Mouse (Mus musculus) lung, embryonic 14.5 days (tissue): ENCODE results near the gene Ltbp4. TPM values are rescaled to one million over a fixed set of nuclear protein-coding genes. Genes with fewer than 3 reads are reported as not detected.

ENCODE experiments used
- ATAC-seq: fragments of 200-750 bp; cut with Nextera tagmentation; 2 replicates; pipeline ENCODE4 v1.8.0; 2017; ENCODE audit warnings: mild to moderate bottlenecking, moderate TSS enrichment, moderate library complexity; ENCODE audit not compliant: insufficient read depth
- DNase-seq: peaks from one replicate; pipeline ENCODE4 v3.0.0-alpha.2; 2015
- H3K27ac ChIP-seq: fragments of 300-500 bp; sonication (generic); 2 replicates; pipeline ENCODE4 v1.5.1; 2014; ENCODE audit warnings: low read depth, mild to moderate bottlenecking, moderate library complexity
- H3K27me3 ChIP-seq: fragments of 300-500 bp; sonication (generic); 2 replicates; pipeline ENCODE4 v1.6.1; 2014; ENCODE audit warnings: low read length, control low read depth; ENCODE audit not compliant: insufficient read depth
- H3K36me3 ChIP-seq: fragments of 300-500 bp; sonication (generic); 2 replicates; pipeline ENCODE4 v1.6.1; 2014; ENCODE audit warnings: control low read depth; ENCODE audit not compliant: insufficient read depth
- H3K4me1 ChIP-seq: fragments of 300-500 bp; sonication (generic); 2 replicates; pipeline ENCODE4 v1.6.1; 2014; ENCODE audit warnings: antibody characterized with exemption, control low read depth; ENCODE audit not compliant: insufficient read depth
- H3K4me2 ChIP-seq: fragments of 300-500 bp; sonication (generic); 2 replicates; pipeline ENCODE4 v1.6.1; 2014; ENCODE audit warnings: mild to moderate bottlenecking
- H3K4me3 ChIP-seq: fragments of 300-500 bp; sonication (generic); 2 replicates; pipeline ENCODE4 v1.5.1; 2014; ENCODE audit warnings: low read depth, low read length
- H3K9ac ChIP-seq: fragments of 300-500 bp; sonication (generic); 2 replicates; pipeline ENCODE4 v1.6.1; 2014
- H3K9me3 ChIP-seq: fragments of 300-500 bp; sonication (generic); 2 replicates; pipeline ENCODE4 v1.6.1; 2016; ENCODE audit warnings: low read depth, low read length, control low read depth
- CTCF ChIP-seq: IDR thresholded peaks from 2 replicates; pipeline ENCODE4 v1.5.1; 2016; ENCODE audit warnings: antibody characterized with exemption, low read depth
- WGBS: fragments of 180-500 bp; shearing (Covaris S2); extraction: QIAGEN DNeasy Blood & Tissue Kit; methylation state at CpG from one replicate; pipeline ENCODE4 v1.1.7; 2014; 5-methylcytosine and 5-hydroxymethylcytosine counted together
- polyA plus RNA-seq: library from polyadenylated mRNA; unstranded; fragments of >200 nt; fragmentation: Nextera tagmentation; extraction: Ambion mirVana; gene quantifications from 2 replicates; pipeline ENCODE4 v1.2.1, GENCODE M21; 2014

The Ltbp4 gene
- polyA plus RNA-seq, 1 experiment from 2014 or later = 86.0 TPM

GRCm38 (mm10) chr7:27277191-27277590 is 60.3 kb downstream of the Ltbp4 start:
- no peaks in the 10 kb centered on the region for H3K27me3 ChIP-seq
- no peak overlapping the region for H3K9ac ChIP-seq
- H3K27ac ChIP-seq = no peak overlapping the region
- DNase-seq (peak; percentile 52), ATAC-seq (no peak)
- H3K4me3 ChIP-seq = no peak overlapping the region
- H3K4me2 ChIP-seq = no peak overlapping the region
- 86% methylated on average over 3 of the region's 3 CpGs for WGBS
- no peaks in the 10 kb centered on the region for H3K9me3 ChIP-seq
- TF ChIP-seq CTCF = peak; percentile 67
- no peaks in the 10 kb centered on the region for H3K4me1 ChIP-seq
- H3K36me3 ChIP-seq = peaks cover 88% of the 10 kb centered on the region

- Histone ChIP-seq H3K4me2 (no peak overlapping the region), H3K36me3 (peaks cover 80% of the 10 kb centered on the region), H3K27me3 (no peaks in the 10 kb centered on the region), H3K27ac (no peak overlapping the region), H3K4me3 (no peak overlapping the region), H3K9ac (no peak overlapping the region), H3K9me3 (no peaks in the 10 kb centered on the region), H3K4me1 (no peaks in the 10 kb centered on the region)
- no peak for ATAC-seq
- 52% methylated on average over 7 of the region's 7 CpGs for WGBS
- no peak for DNase-seq
- no peak for TF ChIP-seq CTCF
These were observed 61.5 kb downstream of the Ltbp4 start for GRCm38 (mm10) chr7:27276021-27276420.

GRCm38 (mm10) chr7:27274916-27275315 is 62.6 kb downstream of the Ltbp4 start:
- 86% methylated on average over 4 of the region's 4 CpGs for WGBS
- H3K27me3 ChIP-seq = no peaks in the 10 kb centered on the region
- no peaks in the 10 kb centered on the region for H3K9me3 ChIP-seq
- no peak for TF ChIP-seq CTCF
- DNase-seq = no peak
- no peak for ATAC-seq
- H3K9ac ChIP-seq = no peak overlapping the region
- H3K36me3 ChIP-seq = peaks cover 81% of the 10 kb centered on the region
- H3K4me3 ChIP-seq = no peak overlapping the region
- H3K4me2 ChIP-seq = no peak overlapping the region
- H3K4me1 ChIP-seq = no peaks in the 10 kb centered on the region
- no peak overlapping the region for H3K27ac ChIP-seq

- peak; percentile 59 for TF ChIP-seq CTCF
- H3K27ac ChIP-seq = no peak overlapping the region
- H3K4me2 ChIP-seq = 0 out of 2 replicates have a peak overlapping the region, but pooled peaks have one; percentile 32
- no peak; the same call in 1 of the 2 replicates for ATAC-seq
- no peaks in the 10 kb centered on the region for H3K4me1 ChIP-seq
- no peak overlapping the region for H3K9ac ChIP-seq
- H3K36me3 ChIP-seq = peaks cover 81% of the 10 kb centered on the region
- 48% methylated on average over 32 of the region's 32 CpGs for WGBS
- no peak overlapping the region for H3K4me3 ChIP-seq
- no peaks in the 10 kb centered on the region for H3K27me3 ChIP-seq
- H3K9me3 ChIP-seq = no peaks in the 10 kb centered on the region
- peak; percentile 68 for DNase-seq
These were observed 63.6 kb downstream of the Ltbp4 start for GRCm38 (mm10) chr7:27273739-27274351.

GRCm38 (mm10) chr7:27271423-27271822 is 66.1 kb downstream of the Ltbp4 start:
- H3K9ac ChIP-seq = no peak overlapping the region
- no peak for DNase-seq
- H3K9me3 ChIP-seq = no peaks in the 10 kb centered on the region
- no peak overlapping the region for H3K27ac ChIP-seq
- peaks cover 71% of the 10 kb centered on the region for H3K36me3 ChIP-seq
- no peaks in the 10 kb centered on the region for H3K27me3 ChIP-seq
- no peak for ATAC-seq
- H3K4me1 ChIP-seq = no peaks in the 10 kb centered on the region
- H3K4me2 ChIP-seq = no peak overlapping the region
- H3K4me3 ChIP-seq = no peak overlapping the region
- WGBS = 83% methylated on average over 8 of the region's 8 CpGs
- no peak for TF ChIP-seq CTCF

- no peak for TF ChIP-seq CTCF
- ATAC-seq (peak; percentile 94), DNase-seq (peak; percentile 92)
- Histone ChIP-seq H3K4me3 (no peak overlapping the region), H3K27me3 (no peaks in the 10 kb centered on the region), H3K27ac (peak overlapping the region; percentile 82), H3K4me1 (peaks cover 6% of the 10 kb centered on the region; the same call in 1 of the 2 replicates), H3K36me3 (peaks cover 68% of the 10 kb centered on the region), H3K9ac (no peak overlapping the region), H3K4me2 (peak overlapping the region; percentile 36; the same call in 1 of the 2 replicates), H3K9me3 (no peaks in the 10 kb centered on the region)
- WGBS = 21% methylated on average over 20 of the region's 20 CpGs
These were observed 70.9 kb downstream of the Ltbp4 start for GRCm38 (mm10) chr7:27266515-27267128.

- Histone ChIP-seq H3K4me1 (peaks cover 12% of the 10 kb centered on the region; the same call in 1 of the 2 replicates), H3K9ac (no peak overlapping the region), H3K36me3 (peaks cover 53% of the 10 kb centered on the region), H3K9me3 (no peaks in the 10 kb centered on the region), H3K27me3 (no peaks in the 10 kb centered on the region), H3K4me3 (no peak overlapping the region), H3K27ac (no peak overlapping the region), H3K4me2 (no peak overlapping the region)
- WGBS = 90% methylated on average over 12 of the region's 12 CpGs
- ATAC-seq (no peak), DNase-seq (no peak)
- TF ChIP-seq CTCF = no peak
These were observed 72.7 kb downstream of the Ltbp4 start for GRCm38 (mm10) chr7:27264761-27265160.
